Mouse (Mus musculus): ENCODE results near the gene Nalcn. TPM values are rescaled to one million over a fixed set of nuclear protein-coding genes. Genes with fewer than 3 reads are reported as not detected.

Nalcn gene
- polyA plus RNA-seq, 1 experiment from 2014 or later, result 0.04 TPM

GRCm38 (mm10) chr14:123595265-123595664 lies 31.7 kb downstream of the Nalcn start:
- no peaks in the 10 kb centered on the region for H3K36me3 ChIP-seq (ENCODE audit: control insufficient read depth, insufficient read depth)
- no peak for ATAC-seq (ENCODE audit: low read depth)
- no peak overlapping the region for H3K27ac ChIP-seq (ENCODE audit: low read length)
- H3K9me3 ChIP-seq (replicated peaks; ENCODE audit: control insufficient read depth, low read length), result no peaks in the 10 kb centered on the region
- H3K4me3 ChIP-seq (ENCODE audit: low read depth, low read length), result no peak overlapping the region
- no peak overlapping the region for H3K4me2 ChIP-seq (ENCODE audit: low read depth, low read length)
- WGBS (ENCODE audit: insufficient replicate concordance), result 41% methylated on average over 3 of the region's 3 CpGs
- no peak overlapping the region for H3K9ac ChIP-seq (ENCODE audit: low read depth, low read length)
- H3K4me1 ChIP-seq (ENCODE audit: control insufficient read depth, low read depth, low read length), result no peaks in the 10 kb centered on the region
- no peaks in the 10 kb centered on the region for H3K27me3 ChIP-seq (ENCODE audit: control insufficient read depth, insufficient read depth, low read depth, low read length)

DNA sequence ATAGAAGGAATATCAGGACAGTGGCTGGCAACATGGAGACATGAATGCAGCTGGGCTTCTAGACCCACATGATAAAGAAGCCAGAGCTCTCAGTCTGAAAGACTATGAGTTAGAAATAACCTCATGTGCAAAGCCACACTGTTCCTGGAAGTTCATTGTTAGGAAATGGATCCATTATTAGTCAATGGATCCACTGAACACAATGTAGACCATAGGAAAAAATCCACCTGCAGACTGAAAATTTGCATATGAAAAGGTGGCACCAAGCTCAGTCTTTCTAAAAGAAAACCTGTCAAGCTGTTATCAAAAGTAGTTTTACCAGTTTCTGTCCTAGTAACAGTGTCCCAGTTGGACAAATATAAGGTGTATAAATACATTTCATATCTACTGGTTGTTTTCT lies 39.5 kb downstream of the Nalcn start:
- Histone ChIP-seq H3K27ac (ENCODE audit: low read length) (no peak overlapping the region), H3K27me3 (ENCODE audit: control insufficient read depth, insufficient read depth, low read depth, low read length) (no peaks in the 10 kb centered on the region), H3K4me1 (ENCODE audit: control insufficient read depth, low read depth, low read length) (no peaks in the 10 kb centered on the region), H3K4me3 (ENCODE audit: low read depth, low read length) (no peak overlapping the region), H3K9ac (ENCODE audit: low read depth, low read length) (no peak overlapping the region), H3K4me2 (ENCODE audit: low read depth, low read length) (no peak overlapping the region), H3K9me3 (replicated peaks; ENCODE audit: control insufficient read depth, low read length) (no peaks in the 10 kb centered on the region), H3K36me3 (ENCODE audit: control insufficient read depth, insufficient read depth) (no peaks in the 10 kb centered on the region)
- ATAC-seq (ENCODE audit: low read depth), result no peak

DNA sequence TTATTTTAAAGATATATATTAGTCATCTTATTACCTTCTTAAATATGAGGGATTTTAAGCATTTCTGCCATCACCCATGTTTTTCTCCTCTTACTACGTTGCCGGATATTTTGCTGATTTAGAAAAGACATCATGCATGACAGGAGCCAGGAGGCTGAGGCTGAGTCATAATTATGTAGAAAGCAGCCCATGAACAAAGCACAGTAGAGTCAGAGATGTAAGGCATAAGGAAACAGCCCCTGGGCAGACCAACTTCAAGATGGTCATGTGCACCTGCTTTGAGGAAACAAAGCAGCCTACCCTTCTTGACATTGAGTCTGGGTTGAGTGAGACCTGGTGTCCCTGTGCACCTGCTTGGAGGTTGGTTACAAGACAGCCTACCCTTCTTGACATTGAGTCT lies 44.5 kb downstream of the Nalcn start:
- H3K4me3 ChIP-seq (ENCODE audit: low read depth, low read length), result no peak overlapping the region
- H3K4me2 ChIP-seq (ENCODE audit: low read depth, low read length), result no peak overlapping the region
- no peaks in the 10 kb centered on the region for H3K27me3 ChIP-seq (ENCODE audit: control insufficient read depth, insufficient read depth, low read depth, low read length)
- 72% methylated on average over 2 of the region's 2 CpGs for WGBS (ENCODE audit: insufficient replicate concordance)
- H3K9me3 ChIP-seq (replicated peaks; ENCODE audit: control insufficient read depth, low read length), result no peaks in the 10 kb centered on the region
- H3K27ac ChIP-seq (ENCODE audit: low read length), result no peak overlapping the region
- no peaks in the 10 kb centered on the region for H3K4me1 ChIP-seq (ENCODE audit: control insufficient read depth, low read depth, low read length)
- no peak for ATAC-seq (ENCODE audit: low read depth)
- H3K36me3 ChIP-seq (ENCODE audit: control insufficient read depth, insufficient read depth), result no peaks in the 10 kb centered on the region
- H3K9ac ChIP-seq (ENCODE audit: low read depth, low read length), result no peak overlapping the region

GRCm38 (mm10) chr14:123575356-123575755 lies 51.6 kb downstream of the Nalcn start:
- Histone ChIP-seq H3K36me3 (ENCODE audit: control insufficient read depth, insufficient read depth) (no peaks in the 10 kb centered on the region), H3K9me3 (replicated peaks; ENCODE audit: control insufficient read depth, low read length) (no peaks in the 10 kb centered on the region), H3K9ac (ENCODE audit: low read depth, low read length) (no peak overlapping the region), H3K4me1 (ENCODE audit: control insufficient read depth, low read depth, low read length) (no peaks in the 10 kb centered on the region), H3K27me3 (ENCODE audit: control insufficient read depth, insufficient read depth, low read depth, low read length) (no peaks in the 10 kb centered on the region), H3K27ac (ENCODE audit: low read length) (no peak overlapping the region), H3K4me2 (ENCODE audit: low read depth, low read length) (no peak overlapping the region), H3K4me3 (ENCODE audit: low read depth, low read length) (no peak overlapping the region)
- 58% methylated on average over 4 of the region's 4 CpGs for WGBS (ENCODE audit: insufficient replicate concordance)
- ATAC-seq (ENCODE audit: low read depth), result no peak

GRCm38 (mm10) chr14:123574936-123575335 lies 52.0 kb downstream of the Nalcn start:
- Histone ChIP-seq H3K9ac (ENCODE audit: low read depth, low read length) (no peak overlapping the region), H3K4me3 (ENCODE audit: low read depth, low read length) (no peak overlapping the region), H3K4me2 (ENCODE audit: low read depth, low read length) (no peak overlapping the region), H3K36me3 (ENCODE audit: control insufficient read depth, insufficient read depth) (no peaks in the 10 kb centered on the region), H3K4me1 (ENCODE audit: control insufficient read depth, low read depth, low read length) (no peaks in the 10 kb centered on the region), H3K27me3 (ENCODE audit: control insufficient read depth, insufficient read depth, low read depth, low read length) (no peaks in the 10 kb centered on the region), H3K27ac (ENCODE audit: low read length) (no peak overlapping the region), H3K9me3 (replicated peaks; ENCODE audit: control insufficient read depth, low read length) (no peaks in the 10 kb centered on the region)
- ATAC-seq (ENCODE audit: low read depth), result no peak

DNA sequence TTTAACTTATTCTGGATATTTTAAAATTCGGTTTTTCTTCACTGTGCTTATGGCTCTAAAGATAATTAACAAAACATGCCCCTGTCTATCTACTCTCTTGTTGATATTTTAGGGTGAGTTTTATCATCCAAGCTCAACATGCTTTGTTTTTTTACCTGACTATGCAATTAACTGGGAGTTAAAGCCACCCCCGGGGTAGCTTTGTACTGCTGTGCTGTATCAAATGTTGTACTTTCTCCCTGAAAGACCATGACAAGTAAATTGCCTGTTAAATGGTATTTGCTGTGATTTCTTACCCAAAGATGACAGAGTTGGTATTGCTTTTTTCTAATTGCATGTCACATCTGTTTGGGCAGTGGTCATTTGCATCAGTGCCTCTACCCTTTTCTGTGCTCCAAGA lies 60.3 kb downstream of the Nalcn start:
- 55% methylated on average over 2 of the region's 2 CpGs for WGBS (ENCODE audit: insufficient replicate concordance)
- no peaks in the 10 kb centered on the region for H3K27me3 ChIP-seq (ENCODE audit: control insufficient read depth, insufficient read depth, low read depth, low read length)
- no peaks in the 10 kb centered on the region for H3K9me3 ChIP-seq (replicated peaks; ENCODE audit: control insufficient read depth, low read length)
- H3K4me2 ChIP-seq (ENCODE audit: low read depth, low read length), result no peak overlapping the region
- H3K27ac ChIP-seq (ENCODE audit: low read length), result no peak overlapping the region
- no peaks in the 10 kb centered on the region for H3K4me1 ChIP-seq (ENCODE audit: control insufficient read depth, low read depth, low read length)
- H3K9ac ChIP-seq (ENCODE audit: low read depth, low read length), result no peak overlapping the region
- H3K4me3 ChIP-seq (ENCODE audit: low read depth, low read length), result no peak overlapping the region
- H3K36me3 ChIP-seq (ENCODE audit: control insufficient read depth, insufficient read depth), result no peaks in the 10 kb centered on the region
- ATAC-seq (ENCODE audit: low read depth), result no peak

DNA sequence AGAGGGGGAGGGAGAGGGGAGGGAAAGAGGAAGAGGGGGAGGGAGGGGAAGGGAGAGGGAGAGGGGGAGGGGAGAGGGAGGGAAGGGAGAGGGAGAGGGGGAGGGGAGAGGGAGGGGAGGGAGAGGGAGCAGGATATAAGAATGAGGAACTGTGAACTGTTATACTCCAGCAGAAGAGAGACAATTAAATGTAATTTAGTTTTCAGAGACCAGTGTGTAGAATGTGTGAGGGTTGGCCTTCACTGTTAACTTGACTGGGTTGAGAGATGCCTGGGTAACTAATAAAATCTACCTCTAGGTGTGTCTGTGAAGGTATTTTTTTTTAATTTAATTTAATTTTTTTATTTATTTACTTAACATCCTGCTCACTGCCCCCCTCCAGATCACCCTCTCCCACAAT lies 71.4 kb downstream of the Nalcn start:
- ATAC-seq (ENCODE audit: low read depth), result no peak
- Histone ChIP-seq H3K4me3 (ENCODE audit: low read depth, low read length) (no peak overlapping the region), H3K27ac (ENCODE audit: low read length) (no peak overlapping the region), H3K4me1 (ENCODE audit: control insufficient read depth, low read depth, low read length) (no peaks in the 10 kb centered on the region), H3K9me3 (replicated peaks; ENCODE audit: control insufficient read depth, low read length) (no peaks in the 10 kb centered on the region), H3K36me3 (ENCODE audit: control insufficient read depth, insufficient read depth) (no peaks in the 10 kb centered on the region), H3K9ac (ENCODE audit: low read depth, low read length) (no peak overlapping the region), H3K27me3 (ENCODE audit: control insufficient read depth, insufficient read depth, low read depth, low read length) (no peaks in the 10 kb centered on the region), H3K4me2 (ENCODE audit: low read depth, low read length) (no peak overlapping the region)

DNA sequence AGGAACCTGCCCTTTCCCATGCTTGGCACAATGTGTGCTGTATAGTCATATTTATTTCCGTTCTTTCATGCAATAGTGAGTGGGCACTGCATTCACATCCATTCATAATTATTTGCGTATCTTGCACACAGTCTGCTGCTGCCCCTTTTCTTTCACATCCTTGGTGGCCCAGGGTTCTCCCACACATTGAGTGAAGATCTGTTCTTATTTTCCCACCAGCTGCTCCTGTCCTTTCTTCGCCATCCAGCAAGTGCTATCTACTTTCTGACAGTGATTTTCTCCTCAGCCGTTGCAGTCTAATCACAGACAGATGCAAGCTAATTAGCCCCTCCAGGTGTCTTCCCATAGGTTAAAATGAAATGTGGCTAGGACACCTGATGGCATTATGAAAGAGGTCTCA lies 72.0 kb downstream of the Nalcn start:
- Histone ChIP-seq H3K27me3 (ENCODE audit: control insufficient read depth, insufficient read depth, low read depth, low read length) (no peaks in the 10 kb centered on the region), H3K9ac (ENCODE audit: low read depth, low read length) (no peak overlapping the region)
- 54% methylated on average over 4 of the region's 4 CpGs for WGBS (ENCODE audit: insufficient replicate concordance)

DNA sequence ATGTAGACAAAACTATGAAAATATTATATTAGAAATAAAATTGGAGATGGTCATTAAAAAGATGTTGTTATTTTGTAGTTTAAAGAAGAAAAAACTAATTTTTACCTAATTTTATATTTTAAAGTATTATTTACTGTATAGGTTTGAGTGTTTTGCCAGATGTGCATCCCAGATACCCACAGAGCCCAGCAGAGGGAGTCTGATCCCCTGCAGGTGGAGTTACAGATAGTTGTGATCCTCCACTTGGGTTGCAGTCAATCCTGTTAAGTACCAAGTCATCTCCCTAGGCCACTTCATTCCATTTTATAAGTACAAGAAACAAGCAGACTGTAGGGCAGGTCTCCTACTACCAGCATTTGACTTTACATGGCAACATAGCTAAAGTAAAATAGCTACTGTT lies 84.6 kb downstream of the Nalcn start:
- Histone ChIP-seq H3K36me3 (ENCODE audit: control insufficient read depth, insufficient read depth) (no peaks in the 10 kb centered on the region), H3K27me3 (ENCODE audit: control insufficient read depth, insufficient read depth, low read depth, low read length) (no peaks in the 10 kb centered on the region), H3K9me3 (replicated peaks; ENCODE audit: control insufficient read depth, low read length) (no peaks in the 10 kb centered on the region), H3K4me3 (ENCODE audit: low read depth, low read length) (no peak overlapping the region), H3K4me2 (ENCODE audit: low read depth, low read length) (no peak overlapping the region), H3K4me1 (ENCODE audit: control insufficient read depth, low read depth, low read length) (no peaks in the 10 kb centered on the region), H3K27ac (ENCODE audit: low read length) (no peak overlapping the region), H3K9ac (ENCODE audit: low read depth, low read length) (no peak overlapping the region)
- ATAC-seq (ENCODE audit: low read depth), result no peak

More for the DNA sequence above, 72.0 kb downstream of the Nalcn start:
- no peaks in the 10 kb centered on the region for H3K9me3 ChIP-seq (replicated peaks; ENCODE audit: control insufficient read depth, low read length)
- no peaks in the 10 kb centered on the region for H3K36me3 ChIP-seq (ENCODE audit: control insufficient read depth, insufficient read depth)
- H3K4me1 ChIP-seq (ENCODE audit: control insufficient read depth, low read depth, low read length), result no peaks in the 10 kb centered on the region
- no peak overlapping the region for H3K4me2 ChIP-seq (ENCODE audit: low read depth, low read length)
- H3K4me3 ChIP-seq (ENCODE audit: low read depth, low read length), result no peak overlapping the region
- H3K27ac ChIP-seq (ENCODE audit: low read length), result no peak overlapping the region
- ATAC-seq (ENCODE audit: low read depth), result no peak

DNA sequence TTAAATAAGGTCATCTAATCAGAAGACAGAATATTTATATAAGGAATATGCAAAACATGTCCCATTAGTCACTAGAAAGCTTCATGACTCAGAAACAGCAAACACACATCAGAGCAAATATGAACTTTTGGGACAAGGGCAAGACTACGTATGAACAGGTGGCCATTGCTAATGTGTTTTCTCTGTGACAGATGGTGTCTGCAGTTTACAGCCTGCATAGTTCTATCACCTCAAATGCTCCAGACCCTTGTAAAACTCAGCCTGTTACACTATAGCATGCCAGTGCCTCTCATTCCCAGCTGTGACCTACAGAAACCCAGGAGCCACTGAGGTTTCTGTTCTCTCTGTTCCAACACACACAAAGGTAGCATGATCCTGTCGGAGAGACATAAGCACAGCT lies 91.3 kb downstream of the Nalcn start:
- Histone ChIP-seq H3K27me3 (ENCODE audit: control insufficient read depth, insufficient read depth, low read depth, low read length) (no peaks in the 10 kb centered on the region), H3K9me3 (replicated peaks; ENCODE audit: control insufficient read depth, low read length) (no peaks in the 10 kb centered on the region), H3K4me1 (ENCODE audit: control insufficient read depth, low read depth, low read length) (no peaks in the 10 kb centered on the region), H3K4me3 (ENCODE audit: low read depth, low read length) (no peak overlapping the region), H3K27ac (ENCODE audit: low read length) (no peak overlapping the region), H3K9ac (ENCODE audit: low read depth, low read length) (no peak overlapping the region), H3K36me3 (ENCODE audit: control insufficient read depth, insufficient read depth) (no peaks in the 10 kb centered on the region), H3K4me2 (ENCODE audit: low read depth, low read length) (no peak overlapping the region)
- 64% methylated on average over 2 of the region's 2 CpGs for WGBS (ENCODE audit: insufficient replicate concordance)
- no peak for ATAC-seq (ENCODE audit: low read depth)

All from liver, embryonic 16.5 days (tissue).